Mouse (Mus musculus) fibroblast of lung, adult 2 months (primary cell): ENCODE data around the gene Ifitm2.
A peak's percentile ranks its signal among the peaks of the same experiment; 100 is the strongest.
"Not testable (repeated sequence)": the region's sequence is repeated elsewhere in the genome, so short reads cannot be mapped to it uniquely, and the experiment has no call there.

Experiments used
- DNase-seq: peaks from one replicate; pipeline ENCODE4 v3.0.0-alpha.2; 2011; ENCODE audit warnings: low read depth

The Ifitm2 gene

DNA sequence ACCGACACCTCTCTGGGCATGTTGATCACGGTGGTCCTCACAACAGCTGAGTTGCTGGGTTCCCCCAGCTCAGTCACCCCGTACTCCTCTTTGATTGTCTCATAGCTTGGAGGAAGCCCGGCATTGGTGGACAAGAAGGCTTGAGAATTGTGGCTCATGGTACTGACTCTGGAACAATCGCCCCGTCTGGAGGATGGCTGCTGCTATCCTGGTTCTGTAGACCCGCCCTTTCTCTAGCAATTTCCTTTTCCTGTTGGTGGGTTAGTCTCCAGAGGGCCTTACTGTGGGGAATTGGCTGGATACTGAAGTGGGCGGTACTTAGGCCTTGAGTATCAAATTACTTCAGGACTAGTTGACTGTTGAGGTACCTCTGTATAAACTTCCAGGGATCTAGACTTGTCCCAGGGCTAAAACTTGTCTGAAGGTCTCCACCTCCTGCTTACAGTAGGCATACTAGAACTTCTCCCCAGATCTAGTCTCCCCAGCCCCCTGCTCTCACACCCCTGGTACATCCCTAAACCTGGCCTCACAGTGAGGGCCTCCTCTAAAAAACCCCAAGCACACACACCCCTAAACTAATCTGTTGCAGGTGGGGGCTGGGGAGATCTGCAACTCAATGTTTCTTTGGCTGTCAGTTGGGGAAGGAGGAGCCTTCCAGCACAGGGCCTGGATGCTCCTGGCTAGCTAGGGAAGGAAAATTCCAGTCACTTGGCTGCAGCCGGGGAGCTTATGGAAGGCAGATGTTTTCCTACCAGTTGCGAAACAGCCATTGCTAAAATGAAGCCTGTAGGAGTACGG is at the start of gene Ifitm2, which contains the start of gene Gm45717:
Ifitm2 (minus strand) TSS at position 230 of the 798 bp plus-strand sequence.
Gm45717 (minus strand) TSS at position 180 of the 798 bp plus-strand sequence.
- peak; percentile 96 for DNase-seq

GRCm38 (mm10) chr7:141003248-141004010 is 47.6 kb upstream of the Ifitm2 start:
- DNase-seq: no peak

DNA sequence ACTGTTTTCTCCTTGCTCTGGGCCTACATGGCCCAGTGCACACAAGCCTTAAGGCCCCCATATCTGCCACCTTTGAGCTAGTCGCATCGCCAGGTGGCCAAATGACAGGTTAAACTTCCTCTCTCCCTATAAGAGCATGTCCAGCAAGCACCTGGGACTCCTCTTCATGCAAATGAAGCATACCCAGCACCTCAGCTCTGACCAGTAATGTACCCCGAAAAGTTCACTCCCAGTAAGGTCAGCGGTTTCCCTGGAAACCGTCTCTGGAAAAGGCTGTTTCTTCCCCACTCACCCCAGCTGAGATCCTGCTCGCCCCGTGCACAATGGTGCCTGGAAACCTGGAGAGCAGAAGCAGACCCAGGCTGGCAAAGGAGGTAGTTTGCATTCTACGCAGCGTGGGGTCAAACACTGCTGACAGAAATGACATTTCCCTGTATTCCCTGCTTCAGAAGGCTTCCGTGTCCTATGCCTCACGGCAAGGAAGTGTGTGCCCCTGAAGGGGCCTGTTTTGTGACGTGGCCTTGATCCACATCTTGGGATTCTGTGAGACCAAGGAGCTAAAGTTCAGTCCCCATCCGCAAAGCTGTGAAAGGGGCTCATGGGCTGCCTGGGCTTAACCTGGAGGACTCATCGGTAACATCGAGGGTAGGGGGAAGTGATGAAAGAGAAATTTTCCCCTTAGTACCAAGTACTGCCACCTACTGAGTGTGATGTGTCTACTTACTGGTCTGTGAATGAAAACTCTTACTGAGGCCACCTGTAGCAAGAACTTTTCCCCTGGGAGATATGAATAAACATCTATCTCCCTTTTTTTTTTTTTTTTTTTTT is 45.3 kb upstream of the Ifitm2 start:
- no peak for DNase-seq

GRCm38 (mm10) chr7:140998853-140999700 is 43.3 kb upstream of the Ifitm2 start:
- no peak for DNase-seq

DNA sequence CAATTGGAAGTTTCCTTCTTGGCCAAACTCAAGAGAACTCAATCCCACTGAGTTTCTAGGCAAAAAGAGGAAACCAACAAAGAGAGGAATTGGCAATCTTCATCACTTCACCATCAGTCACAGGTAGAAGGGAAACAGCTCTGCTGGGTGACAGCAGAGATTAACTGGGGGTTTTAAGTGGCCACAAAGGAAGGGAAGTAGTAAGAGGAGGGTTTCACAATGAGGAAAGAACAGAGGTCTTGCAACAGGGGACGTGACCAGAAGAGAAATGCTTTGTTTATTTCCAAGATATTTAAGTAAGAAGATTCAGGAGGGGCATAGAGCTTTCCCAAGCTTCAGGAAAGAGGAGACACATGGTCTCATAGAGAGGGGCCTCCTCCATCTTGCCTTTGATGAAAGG is 42.0 kb upstream of the Ifitm2 start:
- DNase-seq: no peak

GRCm38 (mm10) chr7:140991117-140991689 is 35.4 kb upstream of the Ifitm2 start:
- DNase-seq: no peak

GRCm38 (mm10) chr7:140990622-140991021 is 34.8 kb upstream of the Ifitm2 start:
- no peak for DNase-seq

DNA sequence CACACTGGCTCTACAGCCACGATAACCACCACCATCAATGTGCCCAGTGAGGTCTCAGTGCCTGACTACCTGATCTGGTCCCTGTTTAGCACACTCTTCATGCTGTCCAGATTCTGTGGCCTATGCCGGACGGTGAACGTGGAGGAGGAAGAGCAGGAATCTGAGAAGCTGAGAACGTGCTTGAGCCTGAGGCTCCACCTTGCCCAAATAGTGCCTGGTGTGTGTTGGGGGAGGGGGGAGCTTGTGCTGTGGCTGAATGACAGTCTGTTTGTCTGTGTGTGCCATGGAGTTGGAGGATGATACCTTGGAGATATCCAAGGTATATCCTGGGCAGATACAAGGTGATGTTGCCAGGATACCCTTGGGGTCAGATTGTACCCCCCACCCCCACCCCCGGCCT is 34.4 kb upstream of the Ifitm2 start:
- DNase-seq: no peak

DNA sequence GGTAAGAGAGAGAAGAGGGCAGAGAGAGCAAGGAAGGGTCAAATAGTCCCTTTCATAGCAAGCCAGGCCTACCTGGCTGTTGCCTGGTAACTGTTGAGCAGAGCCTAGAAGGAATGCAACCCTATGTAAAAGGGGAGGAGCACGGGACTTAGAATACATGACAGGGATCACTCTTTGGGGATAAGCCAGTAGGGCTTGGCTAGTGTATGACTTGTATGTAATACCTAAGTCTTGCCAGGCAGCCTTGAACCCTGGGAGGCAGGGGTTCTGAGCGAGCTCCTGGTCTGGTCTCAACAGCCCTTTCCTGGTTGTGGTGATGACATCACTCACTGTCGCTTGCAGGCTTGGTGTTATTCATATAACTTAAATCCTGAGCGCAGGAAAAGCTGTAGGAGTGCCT is 33.2 kb upstream of the Ifitm2 start:
- no peak for DNase-seq

- no peak for DNase-seq
These were observed 31.7 kb upstream of the Ifitm2 start for GRCm38 (mm10) chr7:140987182-140988138.

- no peak for DNase-seq
These were observed 27.2 kb upstream of the Ifitm2 start for GRCm38 (mm10) chr7:140982971-140983370.

DNA sequence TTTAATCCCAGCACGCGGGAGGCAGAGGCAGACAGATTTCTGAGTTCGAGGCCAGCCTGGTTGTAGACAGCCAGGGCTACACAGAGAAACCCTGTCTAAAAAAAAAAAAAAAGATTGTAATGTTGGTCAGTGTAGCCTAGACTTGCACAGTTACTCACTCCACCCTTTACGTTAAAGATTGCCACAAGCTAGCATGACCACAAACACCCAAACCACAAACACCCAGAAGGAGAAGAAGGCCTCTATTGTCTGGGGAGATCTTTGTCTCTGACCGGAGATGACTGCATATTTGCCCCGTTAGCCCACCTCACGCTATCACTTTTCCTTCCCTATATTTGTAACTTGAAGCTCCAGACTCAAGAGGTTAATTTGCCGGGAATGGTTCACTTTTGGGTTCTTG is 25.9 kb upstream of the Ifitm2 start:
- DNase-seq: no peak

DNA sequence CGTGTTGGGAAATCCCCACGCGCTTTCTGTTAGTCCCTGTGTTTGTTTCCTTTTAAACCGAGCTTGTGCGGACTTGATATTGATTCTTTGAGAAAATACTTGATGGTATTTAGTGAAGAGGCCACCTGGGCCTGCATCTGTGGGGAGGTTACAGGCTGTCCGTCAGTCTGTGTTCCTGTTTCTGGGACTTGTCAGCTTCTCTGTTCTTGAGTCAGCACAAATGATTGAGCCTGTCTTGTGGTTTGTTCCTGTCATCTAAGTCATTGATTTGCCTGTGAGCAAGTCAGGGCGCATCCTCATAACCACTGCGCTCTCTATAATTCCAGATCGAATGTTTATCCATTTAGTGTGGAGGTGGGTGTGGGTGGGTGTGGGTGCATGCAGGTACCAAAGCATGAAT is 20.9 kb upstream of the Ifitm2 start:
- not testable (repeated sequence) for DNase-seq

DNA sequence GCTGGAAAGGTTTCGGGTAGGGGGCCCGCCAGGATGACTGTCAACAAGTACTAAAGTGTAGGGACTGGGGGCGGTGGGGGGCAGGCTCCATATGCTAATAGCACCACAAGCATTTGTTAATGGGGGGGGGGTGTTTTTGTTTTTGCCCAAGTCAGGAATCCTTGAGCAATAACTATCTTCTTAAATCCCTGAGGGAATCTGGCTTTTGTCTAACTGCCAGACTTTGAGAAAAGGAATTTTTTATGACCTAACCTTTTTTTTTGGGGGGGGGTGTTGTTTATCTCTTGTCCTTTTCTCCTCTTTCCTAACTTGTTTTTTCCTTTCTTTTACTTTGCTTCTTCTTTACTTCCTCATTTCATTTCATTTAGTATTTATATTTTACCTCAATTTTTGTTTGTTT is 19.7 kb upstream of the Ifitm2 start:
- no peak for DNase-seq

DNA sequence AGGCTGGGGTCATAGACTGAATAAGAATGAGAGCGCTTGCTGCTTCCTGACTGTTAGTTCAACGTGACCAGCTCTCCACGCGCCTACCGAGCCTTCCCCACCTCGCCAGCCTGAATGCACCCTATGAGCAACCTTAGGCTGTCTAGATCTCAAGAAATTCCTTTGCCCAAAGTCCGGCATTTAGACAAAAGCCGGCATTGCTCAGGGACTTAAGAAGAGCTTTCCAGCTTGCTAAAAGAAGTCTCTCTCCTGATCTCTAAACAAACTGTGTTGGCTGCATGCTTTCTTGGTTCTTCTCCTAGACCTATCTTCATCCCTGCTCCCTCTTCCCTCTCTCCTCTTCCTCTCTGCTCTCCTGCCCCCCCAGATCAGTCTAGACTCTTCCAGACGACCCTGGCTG is 19.2 kb upstream of the Ifitm2 start:
- DNase-seq: no peak

DNA sequence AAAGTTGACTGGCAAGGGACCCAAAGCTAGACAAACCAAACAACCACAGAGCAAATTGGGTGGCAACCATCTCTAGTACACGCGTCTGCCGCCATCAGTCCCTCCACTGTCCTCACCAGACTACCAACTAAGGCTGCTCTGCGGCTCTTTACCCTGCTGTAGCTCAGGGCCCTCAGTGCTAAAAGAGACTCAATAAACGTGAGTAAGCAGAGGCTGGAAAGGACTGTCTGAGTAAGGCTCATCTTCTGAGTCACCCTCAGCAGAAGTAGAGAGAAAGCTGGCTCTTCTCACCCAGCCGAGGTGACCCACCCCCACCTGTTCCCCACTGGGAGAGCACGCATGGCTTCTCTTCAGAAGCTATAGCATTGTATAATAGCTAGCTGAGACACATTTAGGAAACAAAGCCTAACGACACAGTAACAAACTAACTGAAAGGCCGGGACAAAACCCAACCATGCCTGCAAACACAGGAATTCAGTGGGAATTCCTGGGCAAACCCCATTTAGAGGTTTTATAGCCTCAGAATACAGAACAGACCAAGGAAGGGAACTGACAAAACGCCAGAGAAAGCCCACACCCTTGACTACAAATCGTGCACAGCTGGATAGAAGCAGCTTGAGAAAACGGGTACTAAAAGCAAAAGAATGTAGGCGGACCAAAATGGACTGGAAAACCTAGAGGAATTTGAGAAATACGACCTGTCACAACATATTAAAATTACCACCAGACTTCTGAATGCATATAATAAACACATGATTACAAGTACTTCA is 17.8 kb upstream of the Ifitm2 start:
- no peak for DNase-seq

DNA sequence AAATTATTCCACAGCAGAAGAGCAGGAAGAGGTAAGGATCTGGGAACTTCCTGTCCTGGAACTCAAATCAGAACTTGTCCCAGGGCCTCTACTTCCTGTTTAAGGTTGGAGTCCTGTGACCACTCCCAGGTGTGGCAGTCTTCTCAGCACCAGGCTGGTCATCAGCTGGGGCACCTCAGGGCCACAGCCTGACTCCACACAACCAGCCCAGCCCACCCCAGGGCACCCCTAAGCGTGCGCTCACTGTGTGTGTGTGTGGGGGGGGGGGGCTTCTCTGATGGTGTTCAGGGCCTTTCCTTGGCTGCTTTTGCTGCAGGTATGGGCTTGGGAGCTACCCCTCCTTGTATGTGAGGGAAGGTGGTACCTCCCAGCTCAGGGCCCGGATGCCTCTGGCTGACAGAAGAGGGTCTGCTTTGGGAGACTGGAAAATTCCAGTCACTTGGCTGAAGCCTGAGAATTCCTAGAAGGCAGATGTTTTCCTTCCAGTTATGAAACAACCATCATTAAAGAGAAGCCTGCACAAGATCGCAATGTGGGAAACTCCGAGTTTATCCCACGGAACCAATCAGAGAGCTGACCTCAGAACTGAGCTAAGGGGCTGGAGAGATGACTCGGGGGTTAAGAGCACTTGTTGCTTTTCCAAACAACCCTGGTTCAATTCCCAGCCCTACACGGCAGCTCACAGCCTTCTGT is 15.8 kb upstream of the Ifitm2 start:
- no peak for DNase-seq

- DNase-seq: no peak
These were observed 15.1 kb upstream of the Ifitm2 start for GRCm38 (mm10) chr7:140970931-140971330.
